Mouse (Mus musculus): ENCODE measurements around the gene Cdhr5. TPM values are rescaled to one million over a fixed set of nuclear protein-coding genes. Genes with fewer than 3 reads are reported as not detected.

Cdhr5 gene
- polyA plus RNA-seq, 1 experiment from 2014 or later, result not detected

DNA sequence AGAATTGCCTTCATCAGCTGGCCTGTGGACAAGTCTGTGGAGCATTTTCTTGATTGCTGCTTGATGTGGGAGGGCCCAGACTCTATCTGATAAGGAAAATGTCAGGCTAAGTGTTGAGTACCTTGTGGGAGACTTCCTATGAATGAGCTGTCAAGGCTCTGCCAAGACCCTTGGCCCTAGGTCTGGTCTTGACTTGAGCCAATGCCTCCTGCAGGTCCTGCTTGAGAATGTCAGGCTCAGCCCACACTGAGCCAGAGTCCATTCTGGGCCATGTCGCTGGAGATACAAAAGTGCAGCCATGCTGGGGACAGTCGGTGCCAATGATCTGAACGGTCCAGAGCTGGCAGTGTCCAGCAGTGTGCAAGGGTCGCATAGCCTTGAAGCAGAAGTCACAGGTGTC lies 6.2 kb upstream of the Cdhr5 start:
- Histone ChIP-seq H3K4me1 (ENCODE audit: control insufficient read depth, insufficient read depth, low read length) (peaks cover 3% of the 10 kb centered on the region; the same call in 1 of the 2 replicates), H3K4me3 (ENCODE audit: low read depth, low read length) (no peak overlapping the region), H3K27me3 (ENCODE audit: control insufficient read depth, insufficient read depth, low read length) (peaks cover 14% of the 10 kb centered on the region), H3K4me2 (no peak overlapping the region), H3K36me3 (ENCODE audit: control insufficient read depth, insufficient read depth, low read length) (no peaks in the 10 kb centered on the region), H3K9ac (ENCODE audit: low read depth, low read length) (no peak overlapping the region), H3K9me3 (replicated peaks; ENCODE audit: control insufficient read depth, low read length) (no peaks in the 10 kb centered on the region), H3K27ac (ENCODE audit: low read depth, low read length) (no peak overlapping the region)
- ATAC-seq (replicated peaks; ENCODE audit: insufficient number of reproducible peaks, low FRiP score, low TSS enrichment), result no peak
- 70% methylated on average over 4 of the region's 4 CpGs for WGBS (ENCODE audit: insufficient replicate concordance)

DNA sequence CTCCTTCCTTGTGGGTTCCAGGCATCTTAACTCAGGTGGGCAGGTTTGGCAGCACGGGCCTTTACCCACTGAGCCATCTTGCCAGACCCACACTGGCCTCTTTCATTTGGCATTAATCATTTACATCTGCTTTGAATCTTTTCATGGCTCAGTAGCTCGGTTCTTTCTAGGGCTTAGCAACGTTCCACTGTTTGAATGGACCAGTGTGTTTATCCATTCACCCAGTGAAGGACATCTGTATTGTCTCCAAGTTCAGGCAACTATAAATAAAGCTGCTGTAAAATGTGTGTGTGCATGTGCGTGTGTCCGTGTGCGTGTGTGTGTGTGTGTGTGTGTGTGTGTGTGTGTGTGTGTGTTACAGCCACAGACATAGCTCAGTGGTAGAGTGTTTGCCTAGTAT lies 4.9 kb upstream of the Cdhr5 start:
- no peak overlapping the region for H3K4me3 ChIP-seq (ENCODE audit: low read depth, low read length)
- ATAC-seq (replicated peaks; ENCODE audit: insufficient number of reproducible peaks, low FRiP score, low TSS enrichment), result no peak
- H3K27me3 ChIP-seq (ENCODE audit: control insufficient read depth, insufficient read depth, low read length), result peaks cover 18% of the 10 kb centered on the region
- peaks cover 3% of the 10 kb centered on the region; the same call in 1 of the 2 replicates for H3K4me1 ChIP-seq (ENCODE audit: control insufficient read depth, insufficient read depth, low read length)
- no peaks in the 10 kb centered on the region for H3K9me3 ChIP-seq (replicated peaks; ENCODE audit: control insufficient read depth, low read length)
- no peak overlapping the region for H3K4me2 ChIP-seq
- H3K27ac ChIP-seq (ENCODE audit: low read depth, low read length), result no peak overlapping the region
- no peak overlapping the region for H3K9ac ChIP-seq (ENCODE audit: low read depth, low read length)
- WGBS (ENCODE audit: insufficient replicate concordance), result 82% methylated on average over 6 of the region's 6 CpGs
- no peaks in the 10 kb centered on the region for H3K36me3 ChIP-seq (ENCODE audit: control insufficient read depth, insufficient read depth, low read length)

DNA sequence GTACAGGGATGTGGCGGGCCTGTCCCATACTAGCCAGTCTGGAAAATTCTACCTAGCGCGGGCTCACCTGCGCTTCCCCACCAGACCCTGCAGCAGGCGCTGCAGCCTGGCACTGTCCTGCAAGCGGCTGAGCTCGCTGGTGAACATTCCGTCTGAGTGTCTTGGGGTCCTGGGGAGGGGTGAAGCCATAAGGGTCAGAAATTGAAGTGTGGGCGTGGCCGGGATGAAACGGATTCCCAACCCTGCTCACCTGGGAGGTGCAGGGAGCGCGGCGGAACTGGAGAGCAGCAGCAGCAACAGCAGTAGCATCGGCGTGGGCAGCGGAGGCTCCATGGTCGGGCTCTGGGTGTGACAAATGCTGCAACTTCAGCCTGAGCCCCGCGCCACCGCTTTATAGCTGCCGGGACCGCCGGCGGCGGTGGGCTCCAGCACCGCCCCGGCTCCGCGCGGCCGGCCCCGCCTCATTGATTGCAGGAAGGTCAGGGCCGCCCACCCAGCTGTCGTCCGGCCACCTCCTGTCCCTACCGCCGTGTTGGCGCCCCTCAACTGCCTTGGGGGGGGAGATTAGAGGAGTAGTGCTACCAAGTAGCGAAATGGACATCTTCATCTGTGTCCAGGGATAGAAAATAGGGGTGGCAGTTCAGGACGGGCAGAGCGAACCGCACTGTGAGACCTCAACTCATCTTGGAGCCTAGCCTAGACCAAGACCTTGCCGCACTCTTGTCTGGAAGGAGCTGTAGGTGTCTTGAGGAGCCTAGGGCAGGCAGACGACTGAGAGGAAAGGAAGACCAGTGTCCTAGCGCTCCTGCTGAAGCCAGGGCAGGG lies 2.4 kb upstream of the Cdhr5 start, which contains the start of gene Sct:
Gene Sct, minus strand, starts transcription at position 368 of the 825 bp plus-strand sequence.
- Histone ChIP-seq H3K36me3 (ENCODE audit: control insufficient read depth, insufficient read depth, low read length) (no peaks in the 10 kb centered on the region), H3K4me3 (ENCODE audit: low read depth, low read length) (peak within 1 kb of the TSS; percentile 50), H3K27ac (ENCODE audit: low read depth, low read length) (no peak within 1 kb of the TSS), H3K4me2 (peak within 1 kb of the TSS; percentile 97), H3K9me3 (replicated peaks; ENCODE audit: control insufficient read depth, low read length) (no peaks in the 10 kb centered on the region), H3K4me1 (ENCODE audit: control insufficient read depth, insufficient read depth, low read length) (peaks cover 3% of the 10 kb centered on the region; the same call in 1 of the 2 replicates), H3K27me3 (ENCODE audit: control insufficient read depth, insufficient read depth, low read length) (peaks cover 18% of the 10 kb centered on the region), H3K9ac (ENCODE audit: low read depth, low read length) (peak within 1 kb of the TSS; percentile 56)
- ATAC-seq (replicated peaks; ENCODE audit: insufficient number of reproducible peaks, low FRiP score, low TSS enrichment), result 0 out of 2 replicates have a peak, but pooled peaks have one; percentile 15
- WGBS (ENCODE audit: insufficient replicate concordance), result 3% methylated on average over 42 of the region's 46 CpGs

DNA sequence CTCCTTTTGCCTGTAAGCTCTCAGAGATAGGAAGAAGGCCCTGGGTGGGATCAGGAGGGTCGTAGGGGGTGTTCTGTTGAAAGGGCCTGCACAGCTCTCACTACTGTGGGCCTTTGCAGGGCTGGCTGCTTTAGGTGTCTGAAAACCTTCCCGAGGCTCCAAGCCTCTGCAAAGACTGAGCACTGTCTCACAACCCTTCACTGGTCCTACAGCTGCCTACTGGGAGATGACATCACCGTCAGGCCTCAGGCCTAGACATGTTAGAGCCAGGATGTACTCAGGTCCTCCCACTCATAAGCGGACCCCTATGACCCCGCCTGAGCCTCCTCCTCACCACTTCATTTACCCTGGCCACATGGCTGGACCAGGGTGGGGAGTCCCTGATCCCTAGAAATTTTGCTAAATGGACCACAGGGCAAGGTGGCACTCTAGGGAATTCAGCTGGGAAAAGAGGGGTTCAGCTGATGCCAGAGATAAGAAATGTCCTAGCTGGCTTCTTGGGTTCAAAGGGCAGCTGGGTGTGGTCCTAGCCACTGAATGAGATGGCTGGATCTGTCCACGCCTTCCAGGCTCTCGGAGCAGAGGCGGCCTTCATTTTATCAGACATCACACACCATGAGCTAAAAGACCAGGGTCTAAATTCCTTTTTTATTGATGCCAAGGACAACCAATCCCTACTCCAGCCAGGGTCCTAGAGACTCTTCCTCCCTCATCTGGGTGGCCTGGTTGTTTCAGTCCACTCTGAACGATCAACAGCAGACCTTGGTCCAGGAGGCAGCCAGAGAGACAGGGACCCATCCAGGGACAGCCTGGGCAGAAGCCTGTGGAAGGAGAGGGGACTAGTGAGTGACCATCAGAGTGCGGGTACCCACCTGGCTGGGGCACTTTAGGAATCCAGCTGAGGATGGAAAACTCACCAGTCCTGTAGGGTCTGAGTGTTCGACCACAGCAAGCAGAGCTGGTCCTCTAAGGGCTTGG lies 1.4 kb upstream of the Cdhr5 start:
- H3K27me3 ChIP-seq (ENCODE audit: control insufficient read depth, insufficient read depth, low read length), result peaks cover 18% of the 10 kb centered on the region
- H3K4me3 ChIP-seq (ENCODE audit: low read depth, low read length), result no peak overlapping the region
- no peaks in the 10 kb centered on the region for H3K9me3 ChIP-seq (replicated peaks; ENCODE audit: control insufficient read depth, low read length)
- H3K36me3 ChIP-seq (ENCODE audit: control insufficient read depth, insufficient read depth, low read length), result no peaks in the 10 kb centered on the region
- H3K4me1 ChIP-seq (ENCODE audit: control insufficient read depth, insufficient read depth, low read length), result peaks cover 3% of the 10 kb centered on the region; the same call in 1 of the 2 replicates
- no peak overlapping the region for H3K9ac ChIP-seq (ENCODE audit: low read depth, low read length)
- peak overlapping the region; percentile 97 for H3K4me2 ChIP-seq
- no peak for ATAC-seq (replicated peaks; ENCODE audit: insufficient number of reproducible peaks, low FRiP score, low TSS enrichment)
- H3K27ac ChIP-seq (ENCODE audit: low read depth, low read length), result no peak overlapping the region
- WGBS (ENCODE audit: insufficient replicate concordance), result 62% methylated on average over 11 of the region's 11 CpGs

DNA sequence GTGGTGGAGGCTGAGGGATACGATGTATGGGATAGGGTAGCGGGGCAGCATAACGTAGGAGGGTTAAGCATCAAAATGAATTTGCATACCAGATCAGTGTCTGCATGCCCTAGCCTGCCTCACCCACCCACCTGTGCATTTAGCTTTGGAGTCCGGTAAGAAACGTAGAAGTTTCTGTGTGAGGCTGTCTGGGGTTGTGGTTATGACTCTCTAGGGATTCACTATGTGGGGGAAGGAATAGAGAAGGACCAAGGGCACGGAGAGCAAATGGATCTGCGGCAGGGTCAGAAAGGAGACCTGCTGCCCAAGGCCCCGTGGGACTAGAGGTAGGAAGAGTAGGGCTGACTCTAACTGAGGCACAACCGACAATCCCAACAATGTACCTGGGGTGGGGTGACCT lies 1.2 kb downstream of the Cdhr5 start:
- Histone ChIP-seq H3K27ac (ENCODE audit: low read depth, low read length) (no peak overlapping the region), H3K27me3 (ENCODE audit: control insufficient read depth, insufficient read depth, low read length) (peaks cover 18% of the 10 kb centered on the region), H3K4me1 (ENCODE audit: control insufficient read depth, insufficient read depth, low read length) (peaks cover 3% of the 10 kb centered on the region; the same call in 1 of the 2 replicates), H3K4me2 (no peak overlapping the region), H3K36me3 (ENCODE audit: control insufficient read depth, insufficient read depth, low read length) (no peaks in the 10 kb centered on the region), H3K4me3 (ENCODE audit: low read depth, low read length) (no peak overlapping the region), H3K9ac (ENCODE audit: low read depth, low read length) (no peak overlapping the region), H3K9me3 (replicated peaks; ENCODE audit: control insufficient read depth, low read length) (no peaks in the 10 kb centered on the region)
- 88% methylated on average over 9 of the region's 9 CpGs for WGBS (ENCODE audit: insufficient replicate concordance)
- no peak for ATAC-seq (replicated peaks; ENCODE audit: insufficient number of reproducible peaks, low FRiP score, low TSS enrichment)

DNA sequence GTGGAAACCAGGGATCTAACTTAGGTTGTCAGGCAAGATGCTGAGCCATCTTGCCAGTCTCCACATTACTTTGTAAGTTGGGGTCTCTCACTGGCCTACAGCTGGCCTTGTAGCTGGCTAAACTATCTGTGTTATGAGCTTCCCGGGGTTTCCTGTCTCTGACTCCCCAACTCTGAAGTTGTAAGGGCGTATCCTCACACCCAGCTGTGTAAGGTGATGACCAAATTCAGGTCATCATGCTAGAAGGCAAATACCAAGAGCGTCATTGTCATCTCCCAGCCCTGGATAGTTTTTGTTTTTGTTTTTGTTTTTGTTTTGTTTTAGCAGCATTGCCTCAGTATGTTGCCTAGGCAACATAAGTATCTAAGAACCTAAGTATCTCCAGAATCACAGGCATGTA lies 6.0 kb downstream of the Cdhr5 start:
- WGBS (ENCODE audit: insufficient replicate concordance), result 87% methylated on average over 3 of the region's 3 CpGs
- no peak for ATAC-seq (replicated peaks; ENCODE audit: insufficient number of reproducible peaks, low FRiP score, low TSS enrichment)
- H3K27ac ChIP-seq (ENCODE audit: low read depth, low read length), result no peak overlapping the region

DNA sequence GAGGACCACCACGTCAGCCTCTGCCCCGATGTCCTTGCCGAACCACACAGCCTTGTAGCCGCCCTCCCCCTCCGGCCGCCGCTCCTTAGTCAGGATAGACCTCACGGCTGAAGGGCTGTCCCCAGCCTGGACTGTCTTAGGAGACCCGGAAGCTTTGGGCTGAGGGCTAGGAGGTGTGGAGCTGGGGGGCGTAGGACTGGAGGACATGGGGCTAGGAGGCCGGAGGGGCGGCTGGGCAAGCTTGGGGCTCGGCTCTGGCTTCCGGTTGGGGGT lies 7.4 kb downstream of the Cdhr5 start:
- Histone ChIP-seq H3K9ac (ENCODE audit: low read depth, low read length) (no peak overlapping the region), H3K36me3 (ENCODE audit: control insufficient read depth, insufficient read depth, low read length) (no peaks in the 10 kb centered on the region), H3K4me2 (peak overlapping the region; percentile 38), H3K4me3 (ENCODE audit: low read depth, low read length) (0 out of 2 replicates have a peak overlapping the region, but pooled peaks have one; percentile 5), H3K27me3 (ENCODE audit: control insufficient read depth, insufficient read depth, low read length) (no peaks in the 10 kb centered on the region), H3K4me1 (ENCODE audit: control insufficient read depth, insufficient read depth, low read length) (peaks cover 11% of the 10 kb centered on the region; the same call in 1 of the 2 replicates), H3K9me3 (replicated peaks; ENCODE audit: control insufficient read depth, low read length) (no peaks in the 10 kb centered on the region), H3K27ac (ENCODE audit: low read depth, low read length) (no peak overlapping the region)
- 54% methylated on average over 14 of the region's 14 CpGs for WGBS (ENCODE audit: insufficient replicate concordance)
- no peak for ATAC-seq (replicated peaks; ENCODE audit: insufficient number of reproducible peaks, low FRiP score, low TSS enrichment)

More for the DNA sequence above, 6.0 kb downstream of the Cdhr5 start:
- no peaks in the 10 kb centered on the region for H3K9me3 ChIP-seq (replicated peaks; ENCODE audit: control insufficient read depth, low read length)
- peaks cover 3% of the 10 kb centered on the region; the same call in 1 of the 2 replicates for H3K4me1 ChIP-seq (ENCODE audit: control insufficient read depth, insufficient read depth, low read length)
- no peaks in the 10 kb centered on the region for H3K27me3 ChIP-seq (ENCODE audit: control insufficient read depth, insufficient read depth, low read length)
- H3K4me3 ChIP-seq (ENCODE audit: low read depth, low read length), result no peak overlapping the region
- H3K4me2 ChIP-seq, result no peak overlapping the region
- H3K9ac ChIP-seq (ENCODE audit: low read depth, low read length), result no peak overlapping the region
- H3K36me3 ChIP-seq (ENCODE audit: control insufficient read depth, insufficient read depth, low read length), result no peaks in the 10 kb centered on the region

DNA sequence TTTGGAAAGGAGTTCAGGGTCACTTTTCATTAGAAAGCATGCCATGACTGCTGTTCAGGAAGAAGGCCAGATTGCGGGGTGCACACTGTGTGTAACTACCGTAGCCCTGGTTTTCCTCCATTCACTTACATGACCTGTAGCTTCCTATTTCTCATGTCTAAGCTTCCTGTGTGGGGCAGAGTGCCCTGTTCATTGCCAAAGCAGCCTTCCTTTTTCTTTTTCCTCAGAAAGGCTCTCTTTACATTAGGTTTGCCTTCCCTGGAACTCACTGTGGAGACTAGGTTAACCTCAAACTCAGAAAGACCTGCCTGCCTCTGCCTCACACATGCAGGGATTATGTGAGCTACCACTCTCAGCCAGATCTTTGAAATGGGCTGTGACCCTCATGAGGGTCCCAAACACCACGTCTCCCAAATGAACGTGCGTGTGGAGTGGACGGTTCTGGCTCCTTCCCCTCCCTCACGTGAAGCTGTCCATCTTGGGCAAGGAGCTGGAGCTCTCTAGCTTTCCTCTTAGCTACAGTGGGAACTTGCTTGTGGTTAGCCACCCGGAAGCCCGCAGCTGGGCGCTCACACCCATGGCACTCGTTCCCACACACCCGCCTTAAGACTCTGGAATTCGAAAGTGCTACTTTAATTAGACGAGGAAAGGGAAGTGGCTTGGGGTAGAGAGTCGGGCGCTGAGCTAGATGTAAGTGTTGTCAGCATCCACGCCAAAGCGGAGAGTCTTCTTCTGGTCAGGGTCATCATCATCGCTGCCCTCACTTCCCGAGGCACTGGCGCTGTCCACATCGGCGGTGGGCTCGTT lies 7.9 kb downstream of the Cdhr5 start:
- Histone ChIP-seq H3K9me3 (replicated peaks; ENCODE audit: control insufficient read depth, low read length) (no peaks in the 10 kb centered on the region), H3K4me2 (peak overlapping the region; percentile 38), H3K27ac (ENCODE audit: low read depth, low read length) (no peak overlapping the region), H3K36me3 (ENCODE audit: control insufficient read depth, insufficient read depth, low read length) (peaks cover 3% of the 10 kb centered on the region), H3K9ac (ENCODE audit: low read depth, low read length) (no peak overlapping the region), H3K27me3 (ENCODE audit: control insufficient read depth, insufficient read depth, low read length) (no peaks in the 10 kb centered on the region), H3K4me1 (ENCODE audit: control insufficient read depth, insufficient read depth, low read length) (peaks cover 11% of the 10 kb centered on the region; the same call in 1 of the 2 replicates), H3K4me3 (ENCODE audit: low read depth, low read length) (0 out of 2 replicates have a peak overlapping the region, but pooled peaks have one; percentile 5)
- WGBS (ENCODE audit: insufficient replicate concordance), result 62% methylated on average over 24 of the region's 24 CpGs
- ATAC-seq (replicated peaks; ENCODE audit: insufficient number of reproducible peaks, low FRiP score, low TSS enrichment), result no peak
